Mouse (Mus musculus) liver, embryonic 13.5 days (tissue): ENCODE measurements around the gene Cdk10. TPM values are rescaled to one million over a fixed set of nuclear protein-coding genes. Genes with fewer than 3 reads are reported as not detected.

Experiments
- ATAC-seq: fragments of 200-750 bp; cut with Nextera tagmentation; 2 replicates; pipeline ENCODE4 v1.8.0; 2017; ENCODE audit warnings: low read depth, mild to moderate bottlenecking, moderate number of reproducible peaks, moderate library complexity
- DNase-seq: peaks from one replicate; pipeline ENCODE4 v3.0.0; 2022
- H3K27ac ChIP-seq: fragments of 300-500 bp; sonication (generic); 2 replicates; pipeline ENCODE4 v1.5.1; 2015; ENCODE audit warnings: moderate library complexity, mild to moderate bottlenecking, inconsistent platforms
- H3K27me3 ChIP-seq: fragments of 300-500 bp; sonication (generic); 2 replicates; pipeline ENCODE4 v1.6.1; 2015; ENCODE audit warnings: mild to moderate bottlenecking, inconsistent platforms
- H3K36me3 ChIP-seq: fragments of 300-500 bp; sonication (generic); 2 replicates; pipeline ENCODE4 v1.6.1; 2015; ENCODE audit warnings: mild to moderate bottlenecking, inconsistent platforms
- H3K4me1 ChIP-seq: fragments of 300-500 bp; sonication (generic); replicated peaks from 2 replicates; pipeline ENCODE4 v1.6.1; 2015; ENCODE audit warnings: inconsistent platforms
- H3K4me2 ChIP-seq: fragments of 300-500 bp; sonication (generic); 2 replicates; pipeline ENCODE4 v1.6.1; 2015; ENCODE audit warnings: inconsistent platforms, mild to moderate bottlenecking, moderate library complexity
- H3K4me3 ChIP-seq: fragments of 300-500 bp; sonication (generic); replicated peaks from 2 replicates; pipeline ENCODE4 v1.5.1; 2015; ENCODE audit warnings: mild to moderate bottlenecking, inconsistent platforms
- H3K9ac ChIP-seq: fragments of 300-500 bp; sonication (generic); 2 replicates; pipeline ENCODE4 v1.6.1; 2015; ENCODE audit warnings: mild to moderate bottlenecking, inconsistent platforms
- H3K9me3 ChIP-seq: fragments of 300-500 bp; sonication (generic); replicated peaks from 2 replicates; pipeline ENCODE4 v1.6.1; 2016; ENCODE audit warnings: inconsistent platforms
- WGBS: fragments of 180-500 bp; shearing (Covaris S2); methylation state at CpG from one replicate; pipeline ENCODE4 v1.1.7; 2015; ENCODE audit not compliant: insufficient replicate concordance; 5-methylcytosine and 5-hydroxymethylcytosine counted together
- polyA plus RNA-seq: library from polyadenylated mRNA; unstranded; fragments of >200 nt; fragmentation: Nextera tagmentation; extraction: Ambion mirVana; gene quantifications from 2 replicates; pipeline ENCODE4 v1.2.1, GENCODE M21; 2015

Cdk10 gene
- polyA plus RNA-seq, 1 experiment from 2014 or later = 12.0 TPM

- Histone ChIP-seq H3K36me3 (peaks cover 77% of the 10 kb centered on the region), H3K4me3 (no peak overlapping the region)
- ATAC-seq = no peak
Observed at GRCm38 (mm10) chr8:123275096-123275495, 50.5 kb downstream of the Cdk10 start.

GRCm38 (mm10) chr8:123278445-123278844 is 53.8 kb downstream of the Cdk10 start:
- Histone ChIP-seq H3K27ac (no peak overlapping the region), H3K4me2 (no peak overlapping the region), H3K36me3 (peaks cover 70% of the 10 kb centered on the region), H3K4me1 (no peaks in the 10 kb centered on the region), H3K27me3 (no peaks in the 10 kb centered on the region), H3K4me3 (no peak overlapping the region), H3K9me3 (no peaks in the 10 kb centered on the region), H3K9ac (no peak overlapping the region)
- ATAC-seq (no peak), DNase-seq (no peak)
- WGBS = 82% methylated on average over 7 of the region's 7 CpGs

More at GRCm38 (mm10) chr8:123275096-123275495, 50.5 kb downstream of the Cdk10 start:
- no peak for DNase-seq
- H3K27me3 ChIP-seq = no peaks in the 10 kb centered on the region
- H3K9me3 ChIP-seq = no peaks in the 10 kb centered on the region
- 83% methylated on average over 12 of the region's 12 CpGs for WGBS
- H3K9ac ChIP-seq = no peak overlapping the region
- H3K4me1 ChIP-seq = no peaks in the 10 kb centered on the region
- no peak overlapping the region for H3K4me2 ChIP-seq
- no peak overlapping the region for H3K27ac ChIP-seq

GRCm38 (mm10) chr8:123279828-123280227 is 55.2 kb downstream of the Cdk10 start:
- Histone ChIP-seq H3K4me2 (no peak overlapping the region), H3K4me1 (peaks cover 4% of the 10 kb centered on the region; the same call in 1 of the 2 replicates), H3K36me3 (peaks cover 64% of the 10 kb centered on the region), H3K27me3 (no peaks in the 10 kb centered on the region), H3K27ac (no peak overlapping the region), H3K9ac (no peak overlapping the region), H3K4me3 (no peak overlapping the region), H3K9me3 (no peaks in the 10 kb centered on the region)
- 69% methylated on average over 4 of the region's 4 CpGs for WGBS
- no peak for ATAC-seq
- no peak for DNase-seq

GRCm38 (mm10) chr8:123280302-123281094 is 55.9 kb downstream of the Cdk10 start:
- Histone ChIP-seq H3K27me3 (no peaks in the 10 kb centered on the region), H3K4me1 (peaks cover 4% of the 10 kb centered on the region; the same call in 1 of the 2 replicates), H3K9ac (no peak overlapping the region), H3K4me2 (no peak overlapping the region), H3K9me3 (no peaks in the 10 kb centered on the region), H3K27ac (peak overlapping the region; percentile 0; the same call in 1 of the 2 replicates), H3K36me3 (peaks cover 60% of the 10 kb centered on the region), H3K4me3 (no peak overlapping the region)
- DNase-seq = no peak
- no peak for ATAC-seq
- 78% methylated on average over 13 of the region's 13 CpGs for WGBS

Other genes starting within 250 kb of the Cdk10 start
- gene Ankrd11, start 182.6 kb upstream of the Cdk10 start, polyA plus RNA-seq = 10.7 and 13.6 TPM in 2 replicates
- gene Spg7, start 161.9 kb upstream of the Cdk10 start, polyA plus RNA-seq = 25.3 and 25.7 TPM in 2 replicates
- gene Rpl13, start 122.5 kb upstream of the Cdk10 start, polyA plus RNA-seq = 1,172 and 1,189 TPM in 2 replicates
- gene Cpne7, start 107.5 kb upstream of the Cdk10 start, polyA plus RNA-seq = 1.2 TPM in 2 replicates
- 1.0 and 1.3 TPM in 2 replicates for gene Sult5a1, start 66.5 kb upstream of the Cdk10 start, polyA plus RNA-seq
- gene Dpep1, start 38.6 kb upstream of the Cdk10 start, polyA plus RNA-seq = 0.14 and 0.24 TPM in 2 replicates
- 74.6 and 77.5 TPM in 2 replicates for gene Chmp1a, start 12.1 kb upstream of the Cdk10 start, polyA plus RNA-seq
- 0.37 and 0.43 TPM in 2 replicates for gene Spata33, start 12.0 kb upstream of the Cdk10 start, polyA plus RNA-seq
- 1.2 TPM in 2 replicates for gene Spata2l, start 11.4 kb downstream of the Cdk10 start, polyA plus RNA-seq
- 6.3 and 7.1 TPM in 2 replicates for gene Zfp276, start 29.4 kb downstream of the Cdk10 start, polyA plus RNA-seq
- 4.0 and 4.4 TPM in 2 replicates for gene Vps9d1, start 29.5 kb downstream of the Cdk10 start, polyA plus RNA-seq
- gene Fanca, start 93.7 kb downstream of the Cdk10 start, polyA plus RNA-seq = 18.3 and 21.3 TPM in 2 replicates
- gene Spire2, start 107.9 kb downstream of the Cdk10 start, polyA plus RNA-seq = 3.1 and 3.4 TPM in 2 replicates
- gene Tcf25, start 148.9 kb downstream of the Cdk10 start, polyA plus RNA-seq = 63.6 and 73.7 TPM in 2 replicates
- gene Mc1r, start 182.3 kb downstream of the Cdk10 start, polyA plus RNA-seq = not detected in 2 replicates
- 1.4 and 1.9 TPM in 2 replicates for gene Tubb3, start 186.6 kb downstream of the Cdk10 start, polyA plus RNA-seq
- 13.0 and 14.8 TPM in 2 replicates for gene Def8, start 198.7 kb downstream of the Cdk10 start, polyA plus RNA-seq